Mouse (Mus musculus) embryonic facial prominence, embryonic 11.5 days (tissue): ENCODE data around the gene Adgrg1. TPM values are rescaled to one million over a fixed set of nuclear protein-coding genes. Genes with fewer than 3 reads are reported as not detected.

Experiments
- ATAC-seq: fragments of 200-750 bp; cut with Nextera tagmentation; replicated peaks from 2 replicates; pipeline ENCODE4 v1.8.0; 2017; ENCODE audit warnings: low read depth; ENCODE audit not compliant: insufficient number of reproducible peaks, low FRiP score, low TSS enrichment
- DNase-seq: peaks from one replicate; pipeline ENCODE4 v3.0.0-alpha.2; 2015; ENCODE audit warnings: low spot score
- H3K27ac ChIP-seq: fragments of 300-500 bp; sonication (generic); replicated peaks from 2 replicates; pipeline ENCODE4 v1.5.1; 2014; ENCODE audit warnings: mild to moderate bottlenecking, low read depth, low read length, control low read depth
- H3K27me3 ChIP-seq: fragments of 300-500 bp; sonication (generic); 2 replicates; pipeline ENCODE4 v1.6.1; 2014; ENCODE audit warnings: mild to moderate bottlenecking, low read length, moderate library complexity, mixed read lengths; ENCODE audit not compliant: control insufficient read depth, insufficient read depth
- H3K36me3 ChIP-seq: fragments of 300-500 bp; sonication (generic); replicated peaks from 2 replicates; pipeline ENCODE4 v1.6.1; 2014; ENCODE audit warnings: low read depth, mild to moderate bottlenecking, low read length, moderate library complexity, mixed read lengths; ENCODE audit not compliant: control insufficient read depth, insufficient read depth
- H3K4me1 ChIP-seq: fragments of 300-500 bp; sonication (generic); 2 replicates; pipeline ENCODE4 v1.6.1; 2014; ENCODE audit warnings: low read length, mixed read lengths; ENCODE audit not compliant: control insufficient read depth, insufficient read depth
- H3K4me2 ChIP-seq: fragments of 300-500 bp; sonication (generic); 2 replicates; pipeline ENCODE4 v1.6.1; 2014; ENCODE audit warnings: low read depth, mild to moderate bottlenecking, control low read depth, low read length, moderate library complexity
- H3K4me3 ChIP-seq: fragments of 300-500 bp; sonication (generic); 2 replicates; pipeline ENCODE4 v1.5.1; 2014; ENCODE audit warnings: low read depth, low read length, control low read depth
- H3K9ac ChIP-seq: fragments of 300-500 bp; sonication (generic); replicated peaks from 2 replicates; pipeline ENCODE4 v1.6.1; 2014; ENCODE audit warnings: mild to moderate bottlenecking, control low read depth, low read length
- H3K9me3 ChIP-seq: fragments of 300-500 bp; sonication (generic); replicated peaks from 2 replicates; pipeline ENCODE4 v1.6.1; 2016; ENCODE audit warnings: mild to moderate bottlenecking, low read length, inconsistent platforms, mixed read lengths; ENCODE audit not compliant: control insufficient read depth
- WGBS: fragments of 180-500 bp; shearing (Covaris S2); extraction: QIAGEN DNeasy Blood & Tissue Kit; methylation state at CpG from one replicate; pipeline ENCODE4 v1.1.7; 2014; 5-methylcytosine and 5-hydroxymethylcytosine counted together
- polyA plus RNA-seq: library from polyadenylated mRNA; unstranded; fragments of >200 nt; fragmentation: Nextera tagmentation; extraction: Ambion mirVana; gene quantifications from 2 replicates; pipeline ENCODE4 v1.2.1, GENCODE M21; 2014

The Adgrg1 gene
- polyA plus RNA-seq, 1 experiment from 2014 or later = 31.4 TPM

DNA sequence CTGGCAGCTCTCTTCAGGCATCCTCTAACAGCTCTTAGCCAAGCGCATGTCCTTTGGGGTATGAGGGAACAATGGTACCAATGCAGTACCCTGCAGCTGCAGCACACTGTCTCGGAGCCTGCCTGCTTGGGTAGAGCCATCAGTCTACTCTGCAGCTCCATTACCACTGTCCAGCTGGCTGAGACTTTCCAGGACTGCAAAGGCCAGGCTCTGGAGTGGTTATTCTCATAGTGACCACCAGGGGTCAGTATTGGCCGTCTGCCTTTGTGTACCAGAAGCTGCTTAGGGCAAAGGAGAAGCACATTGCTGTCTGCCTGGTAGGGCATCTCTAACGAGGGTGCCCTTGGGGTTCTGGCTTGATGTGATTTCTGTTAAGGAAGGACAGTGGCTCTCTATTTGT, 24.5 kb upstream of the Adgrg1 start:
- H3K9ac ChIP-seq = no peak overlapping the region
- H3K27ac ChIP-seq = no peak overlapping the region
- no peaks in the 10 kb centered on the region for H3K4me1 ChIP-seq
- no peaks in the 10 kb centered on the region for H3K27me3 ChIP-seq
- no peaks in the 10 kb centered on the region for H3K9me3 ChIP-seq
- no peak overlapping the region for H3K4me2 ChIP-seq
- H3K36me3 ChIP-seq = no peaks in the 10 kb centered on the region
- peak; percentile 83 for DNase-seq
- ATAC-seq = peak; percentile 57; the same call in 1 of the 2 replicates
- no peak overlapping the region for H3K4me3 ChIP-seq
- WGBS = 12% methylated on average over 4 of the region's 4 CpGs

DNA sequence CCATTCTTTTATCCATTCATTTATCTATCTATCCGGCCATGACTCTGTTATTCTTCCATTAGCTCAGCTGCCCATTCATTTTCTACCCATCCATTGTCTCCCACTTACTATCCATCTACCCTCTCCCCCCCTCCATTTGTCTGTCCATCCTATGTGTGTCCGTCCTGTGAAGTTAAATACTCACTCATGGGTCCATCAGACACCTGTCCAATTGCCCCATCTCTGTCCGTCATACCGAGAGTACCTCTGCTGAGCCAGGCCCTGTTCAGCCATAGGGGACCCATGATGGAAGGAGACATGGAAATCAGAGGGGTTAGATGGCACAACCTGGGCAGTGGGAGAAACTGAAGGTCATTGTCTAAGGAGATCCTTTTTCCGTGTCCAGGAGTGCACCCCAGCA, 24.1 kb upstream of the Adgrg1 start:
- Histone ChIP-seq H3K4me3 (no peak overlapping the region), H3K4me2 (no peak overlapping the region), H3K9me3 (no peaks in the 10 kb centered on the region), H3K36me3 (no peaks in the 10 kb centered on the region), H3K9ac (no peak overlapping the region), H3K27ac (no peak overlapping the region), H3K4me1 (no peaks in the 10 kb centered on the region), H3K27me3 (no peaks in the 10 kb centered on the region)
- 78% methylated on average over 5 of the region's 5 CpGs for WGBS
- ATAC-seq (no peak), DNase-seq (no peak)

DNA sequence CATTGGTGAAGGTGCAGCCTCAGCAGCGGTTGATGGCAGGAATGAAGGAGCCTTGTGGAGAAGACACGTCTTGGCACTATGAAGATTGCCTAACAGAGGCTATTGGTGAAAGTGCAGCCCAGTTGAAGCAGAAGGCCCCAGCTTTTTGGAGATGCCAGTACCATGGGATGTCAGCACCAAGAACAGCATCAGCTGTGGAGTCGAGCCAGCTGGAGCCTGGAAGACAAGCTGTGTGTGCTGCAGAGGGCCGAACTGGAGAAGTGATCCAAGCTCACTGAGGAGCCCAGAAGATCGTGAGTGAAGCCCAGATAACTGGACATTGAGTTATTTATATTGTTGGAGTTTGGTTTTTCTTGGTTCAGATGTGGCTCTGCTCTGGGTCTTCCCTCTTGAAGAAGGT, 22.5 kb upstream of the Adgrg1 start:
- Histone ChIP-seq H3K4me2 (no peak overlapping the region), H3K27ac (no peak overlapping the region), H3K36me3 (no peaks in the 10 kb centered on the region), H3K27me3 (no peaks in the 10 kb centered on the region), H3K9me3 (no peaks in the 10 kb centered on the region), H3K4me3 (no peak overlapping the region), H3K9ac (no peak overlapping the region), H3K4me1 (no peaks in the 10 kb centered on the region)
- 75% methylated on average over 5 of the region's 5 CpGs for WGBS
- no peak for DNase-seq
- no peak for ATAC-seq

DNA sequence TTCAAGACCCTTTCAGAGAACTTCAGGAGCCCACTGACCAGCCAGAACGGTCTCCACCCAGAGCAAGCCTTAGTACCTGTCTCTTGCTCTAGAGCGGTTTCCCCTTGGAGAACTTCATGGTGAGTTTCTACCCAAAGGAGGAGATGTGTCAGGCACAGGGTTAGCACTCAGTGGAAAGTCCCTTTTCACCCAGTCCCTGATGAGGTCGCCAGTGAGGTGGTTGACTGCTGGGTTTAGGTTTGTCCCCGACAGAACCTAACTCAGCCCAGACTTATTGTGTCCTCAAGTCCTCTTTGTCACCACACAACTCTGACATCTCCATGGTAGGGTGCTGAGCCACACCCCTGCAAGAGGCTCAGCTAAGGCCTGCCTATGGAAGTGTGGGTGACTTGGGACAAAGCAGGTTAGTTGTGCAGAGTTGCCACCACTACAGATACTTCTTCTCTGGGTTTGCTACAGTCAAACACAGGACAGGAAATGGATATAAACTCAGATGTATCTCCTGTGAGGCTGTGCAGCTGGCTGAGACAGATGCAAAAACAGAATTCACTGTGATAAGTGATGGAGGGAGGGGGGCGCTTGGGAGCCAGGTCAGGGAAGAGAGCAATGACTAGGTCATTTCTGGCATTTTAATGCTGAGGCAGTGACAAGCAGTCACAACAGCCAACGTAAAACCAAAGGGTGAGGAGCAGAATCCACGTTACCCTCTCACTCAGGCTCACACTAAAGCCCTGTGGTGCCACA, 20.8 kb upstream of the Adgrg1 start:
- no peak overlapping the region for H3K4me2 ChIP-seq
- H3K9ac ChIP-seq = no peak overlapping the region
- DNase-seq = no peak
- 68% methylated on average over 7 of the region's 7 CpGs for WGBS
- H3K4me1 ChIP-seq = no peaks in the 10 kb centered on the region
- H3K9me3 ChIP-seq = no peaks in the 10 kb centered on the region
- H3K4me3 ChIP-seq = no peak overlapping the region
- H3K36me3 ChIP-seq = no peaks in the 10 kb centered on the region
- no peak overlapping the region for H3K27ac ChIP-seq
- ATAC-seq = no peak
- H3K27me3 ChIP-seq = no peaks in the 10 kb centered on the region

DNA sequence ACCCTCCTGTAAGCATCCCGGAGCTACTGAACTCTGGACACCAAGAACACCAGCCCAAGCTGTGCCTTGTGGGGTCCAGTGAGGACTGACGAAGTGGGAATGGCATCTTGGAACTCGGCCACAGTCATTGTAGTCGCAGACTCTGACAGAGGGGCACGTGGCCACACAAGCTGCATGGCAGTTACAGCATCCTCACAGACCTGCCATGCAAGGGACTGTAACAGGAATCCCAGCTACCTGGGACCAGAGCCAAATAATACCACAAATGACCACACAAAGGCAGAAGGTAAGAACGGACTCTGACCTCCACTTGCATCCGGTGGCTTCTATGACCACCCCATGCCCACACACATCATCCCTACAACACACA, 20.2 kb upstream of the Adgrg1 start:
- no peaks in the 10 kb centered on the region for H3K4me1 ChIP-seq
- ATAC-seq = no peak
- 83% methylated on average over 7 of the region's 7 CpGs for WGBS

DNA sequence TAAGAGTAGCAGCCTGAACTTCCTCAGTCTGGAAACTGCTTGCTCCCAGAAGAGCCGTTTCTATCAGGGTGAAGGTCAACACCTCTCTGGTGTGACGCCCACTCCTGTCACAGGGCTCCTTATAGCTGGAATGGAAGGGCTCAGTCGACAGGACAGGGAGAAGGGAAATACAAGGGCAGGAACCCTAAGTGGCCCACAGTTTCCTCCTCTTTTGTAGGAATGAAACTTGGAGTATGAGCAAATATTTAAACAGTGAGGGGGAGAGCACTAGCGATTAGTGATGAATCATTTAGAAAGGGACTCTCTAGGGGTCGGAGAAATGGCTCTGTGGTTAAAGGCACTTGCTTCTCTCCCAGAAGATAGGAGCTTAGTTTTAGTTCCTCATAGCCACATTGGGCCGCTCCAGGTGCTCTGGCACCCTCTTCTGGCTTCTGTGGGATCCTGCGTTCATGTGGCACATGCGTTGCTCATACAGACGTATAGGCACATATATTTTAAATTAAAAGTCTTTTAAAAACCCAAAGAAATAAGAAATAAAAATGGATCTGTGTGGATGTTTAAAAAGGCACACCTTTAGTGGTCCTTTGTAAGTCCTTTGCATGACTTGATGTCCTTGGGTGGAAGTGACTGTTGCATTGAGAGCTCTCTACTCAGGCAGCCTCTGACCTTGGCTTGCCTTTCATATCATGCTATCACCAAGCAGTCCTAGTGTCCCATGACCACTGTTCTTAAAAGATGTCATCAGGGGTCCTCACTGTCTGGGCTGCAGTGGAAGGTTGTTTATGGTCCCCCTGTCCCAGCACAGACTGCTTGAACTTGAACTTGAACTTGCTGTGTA, 19.4 kb upstream of the Adgrg1 start:
- Histone ChIP-seq H3K9ac (no peak overlapping the region), H3K36me3 (no peaks in the 10 kb centered on the region), H3K4me2 (no peak overlapping the region), H3K4me1 (no peaks in the 10 kb centered on the region), H3K27me3 (no peaks in the 10 kb centered on the region), H3K4me3 (no peak overlapping the region), H3K27ac (no peak overlapping the region), H3K9me3 (no peaks in the 10 kb centered on the region)
- no peak for ATAC-seq
- 39% methylated on average over 9 of the region's 9 CpGs for WGBS
- DNase-seq = peak; percentile 61

More for the DNA sequence above, 20.2 kb upstream of the Adgrg1 start:
- no peaks in the 10 kb centered on the region for H3K9me3 ChIP-seq
- no peaks in the 10 kb centered on the region for H3K27me3 ChIP-seq
- no peak overlapping the region for H3K4me2 ChIP-seq
- no peaks in the 10 kb centered on the region for H3K36me3 ChIP-seq
- no peak for DNase-seq
- H3K4me3 ChIP-seq = no peak overlapping the region
- no peak overlapping the region for H3K27ac ChIP-seq
- H3K9ac ChIP-seq = no peak overlapping the region

DNA sequence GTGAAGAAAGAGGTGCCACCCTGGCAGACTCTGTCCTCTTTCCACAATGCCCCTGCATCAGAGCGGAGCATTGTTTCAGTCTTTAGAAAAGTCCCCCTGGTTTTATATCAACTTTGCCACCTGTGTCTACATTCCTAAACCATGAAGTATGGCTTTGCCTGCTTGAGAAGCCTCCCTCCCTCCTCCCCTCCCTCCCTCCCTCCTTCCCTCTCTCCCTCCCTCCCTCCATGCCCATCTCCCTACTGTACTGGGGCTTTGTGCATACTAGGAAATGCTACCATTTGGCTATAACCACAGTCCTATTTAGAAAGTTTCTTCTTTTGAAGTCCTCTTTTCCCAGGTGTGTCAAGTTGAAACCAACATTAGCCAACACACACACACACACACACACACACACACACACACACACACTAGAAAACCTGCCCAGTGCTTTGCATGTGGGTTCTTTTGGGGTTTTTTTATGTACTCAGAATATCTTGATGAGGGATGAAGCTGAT, 18.4 kb upstream of the Adgrg1 start:
- H3K9ac ChIP-seq = no peak overlapping the region
- H3K4me1 ChIP-seq = no peaks in the 10 kb centered on the region
- H3K9me3 ChIP-seq = no peaks in the 10 kb centered on the region
- H3K27me3 ChIP-seq = no peaks in the 10 kb centered on the region
- ATAC-seq (no peak), DNase-seq (no peak)
- 91% methylated on average over 1 of the region's 1 CpGs for WGBS
- no peaks in the 10 kb centered on the region for H3K36me3 ChIP-seq
- no peak overlapping the region for H3K4me3 ChIP-seq
- H3K27ac ChIP-seq = no peak overlapping the region
- H3K4me2 ChIP-seq = no peak overlapping the region

DNA sequence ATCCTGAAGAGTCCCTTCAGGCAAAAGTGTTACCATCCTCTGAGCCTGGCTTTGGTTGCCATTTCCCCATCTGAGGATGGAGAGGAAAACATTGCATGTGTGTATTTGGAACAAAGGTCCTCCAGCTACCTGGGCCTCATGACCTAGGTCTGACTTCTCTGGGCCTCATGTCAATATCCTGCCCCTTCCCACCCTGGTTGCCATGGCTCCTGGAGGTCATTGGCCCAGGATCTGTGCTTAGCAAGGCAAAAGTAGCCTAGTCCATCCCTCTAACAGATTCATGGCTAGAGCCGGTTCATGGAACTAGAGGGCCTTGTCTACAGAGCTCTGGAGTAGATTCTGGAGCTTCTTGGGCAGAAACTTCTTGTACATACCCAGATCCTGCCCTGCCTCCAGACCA, 12.3 kb upstream of the Adgrg1 start:
- H3K27ac ChIP-seq = no peak overlapping the region
- no peak for DNase-seq
- no peak overlapping the region for H3K4me2 ChIP-seq
- no peak for ATAC-seq
- H3K36me3 ChIP-seq = no peaks in the 10 kb centered on the region
- no peak overlapping the region for H3K4me3 ChIP-seq
- no peaks in the 10 kb centered on the region for H3K27me3 ChIP-seq
- no peak overlapping the region for H3K9ac ChIP-seq
- WGBS = 74% methylated on average over 1 of the region's 1 CpGs
- no peaks in the 10 kb centered on the region for H3K4me1 ChIP-seq
- no peaks in the 10 kb centered on the region for H3K9me3 ChIP-seq
